Mouse (Mus musculus): ENCODE data around the gene Slc38a8. TPM values are rescaled to one million over a fixed set of nuclear protein-coding genes. Genes with fewer than 3 reads are reported as not detected.

Gene Slc38a8
- polyA plus RNA-seq, 1 experiment, result not detected

DNA sequence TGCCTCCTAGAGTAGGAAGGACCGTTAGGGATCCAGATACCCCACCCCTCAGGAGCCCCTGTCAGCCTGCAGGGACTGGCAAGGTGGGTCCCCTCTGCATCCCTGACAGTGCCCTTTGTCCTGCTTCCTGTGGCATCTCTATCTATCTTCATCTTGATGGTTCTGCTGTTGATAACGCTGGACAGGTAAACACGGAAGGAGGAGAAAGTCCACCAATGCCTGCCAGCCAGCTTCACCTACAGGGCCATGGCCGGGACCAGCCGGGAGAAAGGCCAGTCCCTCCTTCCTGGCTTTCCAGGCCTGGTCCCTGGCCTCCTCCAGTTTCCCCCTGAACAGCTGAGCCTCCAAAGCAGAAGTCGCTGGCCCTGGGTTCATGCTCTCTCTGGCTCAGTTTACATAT, 66.9 kb downstream of the Slc38a8 start:
- TF ChIP-seq GATA1 (IDR thresholded peaks at IDR 0.05; ENCODE audit: low read length), result no peak

GRCm38 (mm10) chr8:119433582-119434174, 67.8 kb downstream of the Slc38a8 start, which contains the start of gene Osgin1:
TSS of gene Osgin1 (plus strand) at chr8:119434124.
- no peak for TF ChIP-seq GATA1 (IDR thresholded peaks at IDR 0.05; ENCODE audit: low read length)

DNA sequence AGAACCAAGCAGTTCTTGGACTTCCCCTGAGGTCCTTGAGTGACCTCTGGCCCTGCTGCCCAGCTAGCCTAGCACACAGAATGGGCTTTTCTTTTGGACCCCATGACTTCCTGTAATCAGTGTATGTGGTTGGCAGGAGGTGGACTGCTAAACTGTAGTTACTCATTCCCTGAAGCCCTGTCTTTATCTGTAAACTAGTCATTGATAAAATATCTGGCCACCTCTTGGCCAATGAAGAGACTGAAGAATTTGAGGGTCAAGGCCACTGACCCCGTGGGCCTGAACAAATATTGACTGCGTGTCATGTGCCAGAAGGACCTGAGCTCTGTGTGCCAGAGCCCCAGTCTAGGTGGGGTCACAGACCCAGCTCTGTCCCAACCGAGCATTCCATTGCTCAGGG, 69.1 kb downstream of the Slc38a8 start:
- TF ChIP-seq GATA1 (IDR thresholded peaks at IDR 0.05; ENCODE audit: low read length), result no peak

- no peak for TF ChIP-seq GATA1 (IDR thresholded peaks at IDR 0.05; ENCODE audit: low read length)
These were observed 70.8 kb downstream of the Slc38a8 start for GRCm38 (mm10) chr8:119430690-119431089.

- no peak for TF ChIP-seq GATA1 (IDR thresholded peaks at IDR 0.05; ENCODE audit: low read length)
These were observed 71.2 kb downstream of the Slc38a8 start for GRCm38 (mm10) chr8:119430250-119430649.

Other genes starting within 250 kb of the Slc38a8 start
- 44.0 and 65.4 TPM in 2 replicates for gene Hsbp1, start 157.2 kb downstream of the Slc38a8 start, polyA plus RNA-seq (2012)
- gene Mlycd, start 106.8 kb downstream of the Slc38a8 start, polyA plus RNA-seq (2012), result 16.9 and 17.1 TPM in 2 replicates
- 0.04 and 0.11 TPM in 2 replicates for gene Osgin1, start 67.6 kb downstream of the Slc38a8 start, polyA plus RNA-seq (2012)
- gene Necab2, start 55.0 kb downstream of the Slc38a8 start, polyA plus RNA-seq (2012), result not detected in 2 replicates
- 118 and 157 TPM in 2 replicates for gene Mbtps1, start 57.0 kb upstream of the Slc38a8 start, polyA plus RNA-seq (2012)
- 34.2 and 43.7 TPM in 2 replicates for gene Hsdl1, start 73.5 kb upstream of the Slc38a8 start, polyA plus RNA-seq (2012)
- gene Dnaaf1, start 73.5 kb upstream of the Slc38a8 start, polyA plus RNA-seq (2012), result 0.08 and 0.09 TPM in 2 replicates
- gene Taf1c, start 103.5 kb upstream of the Slc38a8 start, polyA plus RNA-seq (2012), result 48.9 and 57.6 TPM in 2 replicates
- not detected in 2 replicates for gene Adad2, start 111.0 kb upstream of the Slc38a8 start, polyA plus RNA-seq (2012)
- not detected in 2 replicates for gene Kcng4, start 134.0 kb upstream of the Slc38a8 start, polyA plus RNA-seq (2012)
- gene Wfdc1, start 164.7 kb upstream of the Slc38a8 start, polyA plus RNA-seq (2012), result not detected in 2 replicates
- gene Atp2c2, start 198.3 kb upstream of the Slc38a8 start, polyA plus RNA-seq (2012), result not detected in 2 replicates